Mouse (Mus musculus): ENCODE results near the gene Aptx. TPM values are rescaled to one million over a fixed set of nuclear protein-coding genes. Genes with fewer than 3 reads are reported as not detected.

The Aptx gene
- polyA plus RNA-seq, 1 experiment from 2014 or later, result 25.7 TPM

- TF ChIP-seq CTCF (IDR thresholded peaks at IDR 0.05; ENCODE audit: low read depth), result no peak
- H3K9ac ChIP-seq (ENCODE audit: low read depth, low read length), result no peak overlapping the region
- WGBS, result 69% methylated on average over 8 of the region's 8 CpGs
- H3K36me3 ChIP-seq (ENCODE audit: insufficient read depth, low read length), result peaks cover 6% of the 10 kb centered on the region; the same call in 1 of the 2 replicates
- peak overlapping the region; percentile 47; the same call in 1 of the 2 replicates for H3K27ac ChIP-seq
- no peak overlapping the region for H3K4me2 ChIP-seq (ENCODE audit: low read length)
- 0 out of 2 replicates have a peak, but pooled peaks cover 10% of the 10 kb centered on the region for H3K4me1 ChIP-seq (replicated peaks; ENCODE audit: insufficient read depth, low read length)
- H3K27me3 ChIP-seq (ENCODE audit: insufficient read depth, low read length), result no peaks in the 10 kb centered on the region
- no peak overlapping the region for H3K4me3 ChIP-seq (replicated peaks; ENCODE audit: low read depth, low read length)
- no peaks in the 10 kb centered on the region for H3K9me3 ChIP-seq (replicated peaks; ENCODE audit: low read length)
- ATAC-seq (replicated peaks; ENCODE audit: low FRiP score, low read depth), result peak; percentile 63
- DNase-seq (ENCODE audit: low spot score), result peak; percentile 38
Observed at GRCm38 (mm10) chr4:40700216-40700615, 2.8 kb downstream of the Aptx start.

GRCm38 (mm10) chr4:40697059-40697458 is 5.9 kb downstream of the Aptx start:
- ATAC-seq (replicated peaks; ENCODE audit: low FRiP score, low read depth), result no peak
- Histone ChIP-seq H3K36me3 (ENCODE audit: insufficient read depth, low read length) (peaks cover 20% of the 10 kb centered on the region; the same call in 1 of the 2 replicates), H3K9me3 (replicated peaks; ENCODE audit: low read length) (no peaks in the 10 kb centered on the region), H3K27ac (no peak overlapping the region), H3K4me2 (ENCODE audit: low read length) (no peak overlapping the region), H3K4me3 (replicated peaks; ENCODE audit: low read depth, low read length) (no peak overlapping the region), H3K9ac (ENCODE audit: low read depth, low read length) (no peak overlapping the region), H3K27me3 (ENCODE audit: insufficient read depth, low read length) (no peaks in the 10 kb centered on the region), H3K4me1 (replicated peaks; ENCODE audit: insufficient read depth, low read length) (0 out of 2 replicates have a peak, but pooled peaks cover 7% of the 10 kb centered on the region)
- 76% methylated on average over 7 of the region's 7 CpGs for WGBS
- no peak for TF ChIP-seq CTCF (IDR thresholded peaks at IDR 0.05; ENCODE audit: low read depth)
- no peak for DNase-seq (ENCODE audit: low spot score)

GRCm38 (mm10) chr4:40691100-40691499 is 11.9 kb downstream of the Aptx start:
- Histone ChIP-seq H3K4me1 (replicated peaks; ENCODE audit: insufficient read depth, low read length) (no peaks in the 10 kb centered on the region), H3K4me2 (ENCODE audit: low read length) (no peak overlapping the region), H3K36me3 (ENCODE audit: insufficient read depth, low read length) (peaks cover 30% of the 10 kb centered on the region), H3K27me3 (ENCODE audit: insufficient read depth, low read length) (no peaks in the 10 kb centered on the region), H3K4me3 (replicated peaks; ENCODE audit: low read depth, low read length) (no peak overlapping the region), H3K9me3 (replicated peaks; ENCODE audit: low read length) (no peaks in the 10 kb centered on the region), H3K27ac (no peak overlapping the region), H3K9ac (ENCODE audit: low read depth, low read length) (no peak overlapping the region)
- TF ChIP-seq CTCF (IDR thresholded peaks at IDR 0.05; ENCODE audit: low read depth), result no peak
- no peak for DNase-seq (ENCODE audit: low spot score)
- no peak for ATAC-seq (replicated peaks; ENCODE audit: low FRiP score, low read depth)
- WGBS, result 86% methylated on average over 11 of the region's 11 CpGs

GRCm38 (mm10) chr4:40683306-40683705 is 19.7 kb downstream of the Aptx start:
- no peak overlapping the region for H3K4me3 ChIP-seq (replicated peaks; ENCODE audit: low read depth, low read length)
- H3K27me3 ChIP-seq (ENCODE audit: insufficient read depth, low read length), result no peaks in the 10 kb centered on the region
- ATAC-seq (replicated peaks; ENCODE audit: low FRiP score, low read depth), result no peak
- H3K4me2 ChIP-seq (ENCODE audit: low read length), result no peak overlapping the region
- H3K9ac ChIP-seq (ENCODE audit: low read depth, low read length), result no peak overlapping the region
- 0 out of 2 replicates have a peak, but pooled peaks cover 5% of the 10 kb centered on the region for H3K36me3 ChIP-seq (ENCODE audit: insufficient read depth, low read length)
- no peak for DNase-seq (ENCODE audit: low spot score)
- WGBS, result 88% methylated on average over 2 of the region's 2 CpGs
- no peaks in the 10 kb centered on the region for H3K9me3 ChIP-seq (replicated peaks; ENCODE audit: low read length)
- no peaks in the 10 kb centered on the region for H3K4me1 ChIP-seq (replicated peaks; ENCODE audit: insufficient read depth, low read length)
- H3K27ac ChIP-seq, result no peak overlapping the region
- no peak for TF ChIP-seq CTCF (IDR thresholded peaks at IDR 0.05; ENCODE audit: low read depth)

- Histone ChIP-seq H3K4me3 (replicated peaks; ENCODE audit: low read depth, low read length) (no peak overlapping the region), H3K4me1 (replicated peaks; ENCODE audit: insufficient read depth, low read length) (no peaks in the 10 kb centered on the region), H3K9ac (ENCODE audit: low read depth, low read length) (no peak overlapping the region), H3K27ac (no peak overlapping the region), H3K27me3 (ENCODE audit: insufficient read depth, low read length) (no peaks in the 10 kb centered on the region), H3K4me2 (ENCODE audit: low read length) (no peak overlapping the region), H3K36me3 (ENCODE audit: insufficient read depth, low read length) (0 out of 2 replicates have a peak, but pooled peaks cover 5% of the 10 kb centered on the region), H3K9me3 (replicated peaks; ENCODE audit: low read length) (no peaks in the 10 kb centered on the region)
- DNase-seq (ENCODE audit: low spot score) (no peak), ATAC-seq (replicated peaks; ENCODE audit: low FRiP score, low read depth) (no peak)
- WGBS, result 92% methylated on average over 5 of the region's 5 CpGs
- TF ChIP-seq CTCF (IDR thresholded peaks at IDR 0.05; ENCODE audit: low read depth), result no peak
Observed at GRCm38 (mm10) chr4:40682359-40682758, 20.6 kb downstream of the Aptx start.

- Histone ChIP-seq H3K27me3 (ENCODE audit: insufficient read depth, low read length) (no peaks in the 10 kb centered on the region), H3K9me3 (replicated peaks; ENCODE audit: low read length) (no peaks in the 10 kb centered on the region), H3K4me2 (ENCODE audit: low read length) (no peak overlapping the region), H3K27ac (no peak overlapping the region), H3K36me3 (ENCODE audit: insufficient read depth, low read length) (0 out of 2 replicates have a peak, but pooled peaks cover 3% of the 10 kb centered on the region), H3K9ac (ENCODE audit: low read depth, low read length) (no peak overlapping the region), H3K4me1 (replicated peaks; ENCODE audit: insufficient read depth, low read length) (no peaks in the 10 kb centered on the region), H3K4me3 (replicated peaks; ENCODE audit: low read depth, low read length) (no peak overlapping the region)
- DNase-seq (ENCODE audit: low spot score) (peak; percentile 81), ATAC-seq (replicated peaks; ENCODE audit: low FRiP score, low read depth) (no peak)
- TF ChIP-seq CTCF (IDR thresholded peaks at IDR 0.05; ENCODE audit: low read depth), result peak; percentile 75
- WGBS, result 15% methylated on average over 3 of the region's 3 CpGs
Observed at GRCm38 (mm10) chr4:40681908-40682307, 21.1 kb downstream of the Aptx start.
